Mouse (Mus musculus): ENCODE measurements around the gene Tbx10. TPM values are rescaled to one million over a fixed set of nuclear protein-coding genes. Genes with fewer than 3 reads are reported as not detected.

Tbx10 gene
- not detected for polyA plus RNA-seq (2014; fragmentation: Illumina TruSeq; extraction: RNeasy Lipid Tissue Mini Kit (QIAGEN cat#74804); ENCODE audit: low read depth, low replicate concordance)

DNA sequence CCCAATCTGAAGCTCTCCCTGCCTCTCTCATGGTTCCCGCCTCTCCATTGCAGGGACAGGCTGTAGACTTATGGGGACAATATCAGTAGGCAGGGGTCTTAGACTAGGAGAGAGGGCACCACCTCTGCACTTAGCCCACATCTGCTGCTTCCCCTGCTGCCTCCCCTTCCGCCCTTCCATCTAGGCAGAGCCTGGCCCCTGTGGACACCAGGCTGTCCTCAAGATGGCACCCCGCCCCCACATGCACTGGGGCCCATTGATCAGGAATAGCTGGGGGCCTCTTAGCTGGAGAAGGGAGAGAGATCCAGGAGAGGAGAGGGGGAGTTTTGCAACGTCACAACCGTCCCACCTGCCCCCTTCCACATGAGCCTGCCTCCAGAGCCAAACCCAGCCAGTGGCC is at the start of gene Tbx10:
Gene Tbx10 (plus strand): TSS at position 337 of the 400 bp plus-strand sequence.

DNA sequence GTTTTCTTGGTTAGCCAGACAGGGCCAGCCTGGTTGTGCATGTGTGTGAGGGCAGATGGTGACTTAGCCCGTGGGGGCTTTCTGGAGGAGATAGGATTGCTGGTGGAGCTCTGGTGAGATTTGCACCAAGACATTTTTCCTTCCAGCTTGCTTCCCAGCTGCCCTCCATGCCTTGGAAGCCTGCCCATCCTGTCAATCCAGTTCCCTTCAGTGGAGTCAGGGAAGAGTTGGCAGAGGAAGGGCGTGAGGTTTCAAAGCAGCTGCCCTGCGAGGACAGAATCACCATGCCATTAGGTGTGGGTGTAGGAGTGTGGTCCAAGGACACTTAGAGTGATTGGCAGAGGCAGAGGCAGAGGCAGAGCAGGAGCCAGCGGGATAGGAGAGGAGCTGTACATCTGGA is 34.1 kb upstream of the Tbx10 start, which contains the start of gene Aldh3b3:
Gene Aldh3b3 (plus strand): TSS at position 176 of the 400 bp plus-strand sequence.

DNA sequence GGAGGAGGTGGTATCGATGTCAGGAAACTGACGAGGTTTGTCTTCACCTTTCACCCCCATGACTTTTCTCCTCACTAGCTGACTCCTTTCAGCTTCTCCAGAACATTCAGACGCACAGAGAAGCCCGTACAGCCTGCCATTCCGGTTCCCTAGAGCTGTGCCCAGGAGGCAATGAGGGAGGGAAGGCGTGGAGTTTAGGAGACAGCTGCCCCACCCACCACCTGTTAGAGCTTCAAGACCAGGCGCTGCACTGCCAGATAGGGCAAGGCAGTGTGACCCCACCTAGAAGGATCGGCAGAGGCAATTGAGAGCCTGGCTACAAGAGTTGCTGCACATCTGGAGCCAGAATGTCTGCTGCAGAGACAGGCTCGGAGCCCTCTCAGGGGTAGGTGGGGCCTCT is 20.3 kb upstream of the Tbx10 start, which contains the start of gene Aldh3b2:
Gene Aldh3b2 (plus strand): TSS at position 100 of the 400 bp plus-strand sequence.

DNA sequence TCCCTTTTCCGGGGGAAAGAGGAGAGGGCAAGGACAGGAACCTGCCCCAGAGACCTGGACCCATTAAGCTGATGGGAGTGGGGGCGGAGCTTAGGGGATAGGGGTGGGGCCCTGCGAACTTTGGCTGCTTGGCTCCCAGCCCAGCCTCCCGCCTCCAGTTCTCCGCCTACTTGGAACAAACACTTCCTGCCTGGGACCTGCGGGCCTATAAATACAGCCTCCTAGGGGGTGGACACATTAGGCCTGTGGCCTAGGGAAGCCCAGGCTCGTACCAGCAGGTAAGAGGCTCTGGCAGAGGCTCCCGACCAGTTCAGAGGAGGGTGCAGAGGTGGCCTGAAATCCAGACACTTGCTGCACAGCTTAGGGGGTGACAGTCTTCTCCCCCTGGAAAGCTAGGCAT is 6.2 kb upstream of the Tbx10 start, which contains the start of gene Acy3:
Gene Acy3 (plus strand): TSS at position 237 of the 400 bp plus-strand sequence.

DNA sequence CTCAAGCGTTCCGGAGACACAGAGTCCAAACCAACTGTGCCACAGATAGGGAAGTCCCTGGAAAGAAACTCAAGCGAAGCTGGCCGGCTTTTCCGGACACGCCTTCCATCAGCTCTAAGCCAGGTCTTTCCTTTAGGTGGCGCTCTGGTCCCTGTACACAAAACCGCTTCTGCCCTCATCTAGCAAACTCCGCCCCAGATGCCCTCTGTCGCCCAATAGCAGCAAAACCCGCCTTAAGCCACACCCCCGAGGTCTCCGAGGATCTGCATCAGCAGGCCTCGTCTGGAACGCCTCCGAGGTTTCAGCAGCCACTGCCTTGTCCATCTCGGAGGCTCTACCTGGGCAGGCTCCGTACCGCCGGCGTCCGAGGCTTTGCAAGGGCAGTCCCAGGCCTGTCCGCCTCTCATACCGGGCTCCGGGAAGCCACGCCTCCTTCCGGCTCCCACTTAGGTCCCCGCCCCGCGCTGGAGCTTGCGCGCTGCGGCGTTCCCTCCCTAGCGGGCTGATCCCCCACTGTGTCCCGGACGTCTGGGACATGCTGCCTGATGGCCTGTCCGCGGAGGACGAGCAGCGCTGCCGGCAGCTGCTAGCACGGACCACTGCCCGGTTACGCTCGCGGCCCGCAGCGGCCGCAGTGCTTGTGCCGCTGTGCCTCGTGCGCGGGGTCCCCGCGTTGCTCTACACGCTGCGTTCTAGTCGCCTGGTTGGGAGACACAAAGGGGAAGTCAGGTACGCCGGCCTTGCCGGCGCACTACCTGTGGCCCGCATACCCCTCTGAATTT is 7.8 kb downstream of the Tbx10 start, which contains the start of the genes Nudt8 and Gm49405:
Gene Nudt8 (plus strand): TSS at position 462 of the 782 bp plus-strand sequence.
Gene Gm49405 (plus strand): TSS at position 508 of the 782 bp plus-strand sequence.

DNA sequence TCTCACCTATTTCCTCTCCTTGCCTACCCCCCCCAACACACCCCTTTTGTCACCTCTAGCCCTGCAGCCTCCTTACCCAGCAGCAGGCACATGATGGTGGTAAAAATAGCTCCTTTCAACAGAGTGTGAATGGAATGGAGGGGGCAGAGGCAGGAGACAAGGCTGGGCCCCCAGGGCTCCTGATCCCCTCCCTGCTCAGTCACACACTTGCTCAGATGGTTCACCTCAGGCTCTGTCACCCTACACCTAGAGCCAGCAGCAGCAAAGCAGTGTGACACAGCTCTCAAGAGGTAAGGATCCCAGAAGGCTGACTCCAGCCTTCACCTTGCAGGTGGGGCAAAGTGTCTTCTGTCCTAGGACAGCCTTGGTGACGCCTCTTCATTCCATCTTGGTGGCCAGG is 10.6 kb downstream of the Tbx10 start, which contains the start of gene Doc2g:
Gene Doc2g (plus strand): TSS at position 202 of the 400 bp plus-strand sequence.

DNA sequence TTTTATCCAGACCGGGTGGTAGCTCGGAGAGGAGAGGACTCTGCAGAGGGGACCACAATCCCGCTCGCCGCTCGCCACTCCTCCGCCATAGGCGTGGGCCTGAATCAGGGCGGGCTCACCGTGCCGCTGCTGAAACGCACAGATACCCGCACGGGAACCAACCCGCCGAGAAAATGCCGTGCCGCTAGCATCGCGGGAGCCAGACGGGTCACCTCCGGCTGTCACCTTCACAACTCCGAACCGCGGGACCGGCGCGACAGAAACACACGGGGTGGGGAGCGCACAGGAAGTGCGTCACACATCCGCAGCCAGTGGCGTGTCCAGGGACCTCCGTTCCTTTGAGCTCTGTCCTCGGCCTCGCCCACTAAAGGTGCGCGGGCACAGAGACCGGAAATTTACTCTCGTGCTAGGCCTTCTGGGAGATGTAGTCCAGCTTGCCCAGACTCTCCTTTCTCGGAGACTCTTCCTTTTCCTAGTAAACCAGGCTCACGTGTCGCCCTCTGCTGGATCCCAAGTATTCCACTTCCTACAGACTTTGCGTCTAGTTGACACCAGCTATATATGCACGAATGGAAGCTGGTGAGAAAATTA is 20.0 kb downstream of the Tbx10 start, which contains the start of gene Ndufv1:
Gene Ndufv1 (minus strand): TSS at position 375 of the 591 bp plus-strand sequence.

DNA sequence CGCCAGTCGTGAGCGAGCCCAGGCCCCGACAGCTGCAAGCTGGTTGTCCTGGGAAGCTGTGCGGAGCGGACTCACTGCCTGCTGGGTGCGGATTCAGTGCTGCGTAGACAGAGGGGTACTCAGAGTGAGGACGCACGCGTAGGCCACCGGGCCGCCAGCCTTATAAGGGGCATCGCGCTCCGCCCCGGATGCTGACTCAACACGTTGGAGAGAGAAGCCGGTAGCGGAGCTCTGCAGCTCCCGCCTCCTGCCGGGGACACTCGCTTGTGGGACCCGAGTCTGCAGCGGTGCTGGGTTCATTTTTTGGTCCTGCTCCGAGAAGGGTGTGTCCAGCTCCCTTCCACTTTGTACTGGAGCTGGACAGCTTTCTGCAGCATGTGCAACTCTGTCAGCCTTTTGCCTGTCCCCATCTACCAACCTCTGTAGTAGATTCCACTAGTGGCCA is 45.3 kb downstream of the Tbx10 start, which contains the start of gene Gstp1:
Gene Gstp1 (minus strand): TSS at position 198 of the 445 bp plus-strand sequence.

DNA sequence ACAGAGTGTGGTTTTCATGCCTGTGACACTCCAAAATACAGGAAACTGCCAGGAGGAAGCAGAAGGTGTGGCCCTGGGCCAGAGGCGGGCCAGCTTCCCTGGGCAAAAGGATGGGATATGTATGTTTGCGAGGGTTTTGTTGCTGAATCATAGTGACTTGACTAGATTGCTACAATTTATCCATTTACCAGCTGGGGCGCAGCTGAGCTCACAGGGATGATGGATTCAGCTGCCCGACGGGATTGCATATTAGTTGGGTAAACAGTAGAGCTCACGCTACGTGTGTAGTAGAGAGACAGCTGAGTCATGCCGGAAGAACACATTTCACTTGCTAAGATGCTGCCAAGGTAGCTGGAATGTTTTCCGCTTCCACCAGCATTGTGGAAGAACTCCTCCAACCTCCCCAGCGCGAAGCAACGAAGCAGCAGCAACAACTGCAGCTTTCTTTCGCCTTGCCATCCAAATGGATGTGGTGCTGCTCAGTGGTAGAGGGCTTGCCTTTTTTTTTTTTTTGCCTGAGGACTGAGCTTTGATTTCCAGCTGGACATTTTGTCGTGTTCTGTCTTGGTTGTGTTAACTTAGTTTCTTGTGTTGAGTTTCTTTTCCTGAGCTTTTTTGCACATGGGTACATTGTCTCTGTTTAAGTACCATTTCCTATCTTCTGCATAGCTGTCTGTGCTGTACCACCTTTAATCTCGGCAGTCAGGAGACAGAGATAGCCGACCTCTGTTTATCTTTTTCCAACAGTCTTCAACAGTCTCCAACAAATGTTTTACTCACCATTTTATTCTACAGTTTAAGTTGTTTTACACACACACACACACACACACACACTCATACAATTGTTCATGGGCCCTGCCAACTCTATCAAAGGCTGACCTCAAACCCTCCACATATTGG is 53.7 kb downstream of the Tbx10 start, which contains the start of gene Gstp2:
Gene Gstp2 (minus strand): TSS at position 58 of the 900 bp plus-strand sequence.

Other genes with a start within 250 kb of the Tbx10 start
- 45.6 TPM for gene Kmt5b, start 225.3 kb upstream of the Tbx10 start, polyA plus RNA-seq (2014; fragmentation: Illumina TruSeq; extraction: RNeasy Lipid Tissue Mini Kit (QIAGEN cat#74804); ENCODE audit: low read depth, low replicate concordance)
- gene Chka, start 141.0 kb upstream of the Tbx10 start, polyA plus RNA-seq (2014; fragmentation: Illumina TruSeq; extraction: RNeasy Lipid Tissue Mini Kit (QIAGEN cat#74804); ENCODE audit: low read depth, low replicate concordance): 173 TPM
- 0.71 TPM for gene Tcirg1, start 85.6 kb upstream of the Tbx10 start, polyA plus RNA-seq (2014; fragmentation: Illumina TruSeq; extraction: RNeasy Lipid Tissue Mini Kit (QIAGEN cat#74804); ENCODE audit: low read depth, low replicate concordance)
- 0.97 TPM for gene Ndufs8, start 80.0 kb upstream of the Tbx10 start, polyA plus RNA-seq (2014; fragmentation: Illumina TruSeq; extraction: RNeasy Lipid Tissue Mini Kit (QIAGEN cat#74804); ENCODE audit: low read depth, low replicate concordance)
- gene Aldh3b1, start 62.9 kb upstream of the Tbx10 start, polyA plus RNA-seq (2014; fragmentation: Illumina TruSeq; extraction: RNeasy Lipid Tissue Mini Kit (QIAGEN cat#74804); ENCODE audit: low read depth, low replicate concordance): 3.1 TPM
- 0.32 TPM for gene Unc93b1, start 57.6 kb upstream of the Tbx10 start, polyA plus RNA-seq (2014; fragmentation: Illumina TruSeq; extraction: RNeasy Lipid Tissue Mini Kit (QIAGEN cat#74804); ENCODE audit: low read depth, low replicate concordance)
- 0.28 TPM for gene Aldh3b3, start 34.1 kb upstream of the Tbx10 start, polyA plus RNA-seq (2014; fragmentation: Illumina TruSeq; extraction: RNeasy Lipid Tissue Mini Kit (QIAGEN cat#74804); ENCODE audit: low read depth, low replicate concordance)
- gene Aldh3b2, start 20.4 kb upstream of the Tbx10 start, polyA plus RNA-seq (2014; fragmentation: Illumina TruSeq; extraction: RNeasy Lipid Tissue Mini Kit (QIAGEN cat#74804); ENCODE audit: low read depth, low replicate concordance): 2.5 TPM
- gene Acy3, start 6.2 kb upstream of the Tbx10 start, polyA plus RNA-seq (2014; fragmentation: Illumina TruSeq; extraction: RNeasy Lipid Tissue Mini Kit (QIAGEN cat#74804); ENCODE audit: low read depth, low replicate concordance): 0.48 TPM
- gene Nudt8, start 7.8 kb downstream of the Tbx10 start, polyA plus RNA-seq (2014; fragmentation: Illumina TruSeq; extraction: RNeasy Lipid Tissue Mini Kit (QIAGEN cat#74804); ENCODE audit: low read depth, low replicate concordance): not detected
- not detected for gene Gm49405, start 7.9 kb downstream of the Tbx10 start, polyA plus RNA-seq (2014; fragmentation: Illumina TruSeq; extraction: RNeasy Lipid Tissue Mini Kit (QIAGEN cat#74804); ENCODE audit: low read depth, low replicate concordance)
- gene Doc2g, start 10.6 kb downstream of the Tbx10 start, polyA plus RNA-seq (2014; fragmentation: Illumina TruSeq; extraction: RNeasy Lipid Tissue Mini Kit (QIAGEN cat#74804); ENCODE audit: low read depth, low replicate concordance): not detected
- 5.9 TPM for gene Ndufv1, start 20.1 kb downstream of the Tbx10 start, polyA plus RNA-seq (2014; fragmentation: Illumina TruSeq; extraction: RNeasy Lipid Tissue Mini Kit (QIAGEN cat#74804); ENCODE audit: low read depth, low replicate concordance)
- 5.3 TPM for gene Gstp1, start 45.2 kb downstream of the Tbx10 start, polyA plus RNA-seq (2014; fragmentation: Illumina TruSeq; extraction: RNeasy Lipid Tissue Mini Kit (QIAGEN cat#74804); ENCODE audit: low read depth, low replicate concordance)
- gene Gstp2, start 53.3 kb downstream of the Tbx10 start, polyA plus RNA-seq (2014; fragmentation: Illumina TruSeq; extraction: RNeasy Lipid Tissue Mini Kit (QIAGEN cat#74804); ENCODE audit: low read depth, low replicate concordance): not detected
- not detected for gene Gstp3, start 66.8 kb downstream of the Tbx10 start, polyA plus RNA-seq (2014; fragmentation: Illumina TruSeq; extraction: RNeasy Lipid Tissue Mini Kit (QIAGEN cat#74804); ENCODE audit: low read depth, low replicate concordance)
- not detected for gene Cabp2, start 88.8 kb downstream of the Tbx10 start, polyA plus RNA-seq (2014; fragmentation: Illumina TruSeq; extraction: RNeasy Lipid Tissue Mini Kit (QIAGEN cat#74804); ENCODE audit: low read depth, low replicate concordance)
- gene Cdk2ap2, start 104.4 kb downstream of the Tbx10 start, polyA plus RNA-seq (2014; fragmentation: Illumina TruSeq; extraction: RNeasy Lipid Tissue Mini Kit (QIAGEN cat#74804); ENCODE audit: low read depth, low replicate concordance): 1.1 TPM
- 0.81 TPM for gene Pitpnm1, start 107.2 kb downstream of the Tbx10 start, polyA plus RNA-seq (2014; fragmentation: Illumina TruSeq; extraction: RNeasy Lipid Tissue Mini Kit (QIAGEN cat#74804); ENCODE audit: low read depth, low replicate concordance)
- 0.62 TPM for gene Aip, start 133.1 kb downstream of the Tbx10 start, polyA plus RNA-seq (2014; fragmentation: Illumina TruSeq; extraction: RNeasy Lipid Tissue Mini Kit (QIAGEN cat#74804); ENCODE audit: low read depth, low replicate concordance)
- not detected for gene Gpr152, start 147.0 kb downstream of the Tbx10 start, polyA plus RNA-seq (2014; fragmentation: Illumina TruSeq; extraction: RNeasy Lipid Tissue Mini Kit (QIAGEN cat#74804); ENCODE audit: low read depth, low replicate concordance)
- 0.14 TPM for gene Cabp4, start 151.3 kb downstream of the Tbx10 start, polyA plus RNA-seq (2014; fragmentation: Illumina TruSeq; extraction: RNeasy Lipid Tissue Mini Kit (QIAGEN cat#74804); ENCODE audit: low read depth, low replicate concordance)
- gene Coro1b, start 155.9 kb downstream of the Tbx10 start, polyA plus RNA-seq (2014; fragmentation: Illumina TruSeq; extraction: RNeasy Lipid Tissue Mini Kit (QIAGEN cat#74804); ENCODE audit: low read depth, low replicate concordance): 16.9 TPM
- gene Ptprcap, start 160.9 kb downstream of the Tbx10 start, polyA plus RNA-seq (2014; fragmentation: Illumina TruSeq; extraction: RNeasy Lipid Tissue Mini Kit (QIAGEN cat#74804); ENCODE audit: low read depth, low replicate concordance): 1.9 TPM
- gene Rps6kb2, start 170.6 kb downstream of the Tbx10 start, polyA plus RNA-seq (2014; fragmentation: Illumina TruSeq; extraction: RNeasy Lipid Tissue Mini Kit (QIAGEN cat#74804); ENCODE audit: low read depth, low replicate concordance): 0.71 TPM
- gene Carns1, start 182.7 kb downstream of the Tbx10 start, polyA plus RNA-seq (2014; fragmentation: Illumina TruSeq; extraction: RNeasy Lipid Tissue Mini Kit (QIAGEN cat#74804); ENCODE audit: low read depth, low replicate concordance): 0.43 TPM
- gene Tbc1d10c, start 198.5 kb downstream of the Tbx10 start, polyA plus RNA-seq (2014; fragmentation: Illumina TruSeq; extraction: RNeasy Lipid Tissue Mini Kit (QIAGEN cat#74804); ENCODE audit: low read depth, low replicate concordance): not detected
- gene Ppp1ca, start 199.3 kb downstream of the Tbx10 start, polyA plus RNA-seq (2014; fragmentation: Illumina TruSeq; extraction: RNeasy Lipid Tissue Mini Kit (QIAGEN cat#74804); ENCODE audit: low read depth, low replicate concordance): 15.9 TPM
- 1.2 TPM for gene Rad9a, start 208.9 kb downstream of the Tbx10 start, polyA plus RNA-seq (2014; fragmentation: Illumina TruSeq; extraction: RNeasy Lipid Tissue Mini Kit (QIAGEN cat#74804); ENCODE audit: low read depth, low replicate concordance)
- gene Clcf1, start 221.5 kb downstream of the Tbx10 start, polyA plus RNA-seq (2014; fragmentation: Illumina TruSeq; extraction: RNeasy Lipid Tissue Mini Kit (QIAGEN cat#74804); ENCODE audit: low read depth, low replicate concordance): 0.20 TPM
- not detected for gene AC109138.7, start 221.6 kb downstream of the Tbx10 start, polyA plus RNA-seq (2014; fragmentation: Illumina TruSeq; extraction: RNeasy Lipid Tissue Mini Kit (QIAGEN cat#74804); ENCODE audit: low read depth, low replicate concordance)
- gene Pold4, start 239.1 kb downstream of the Tbx10 start, polyA plus RNA-seq (2014; fragmentation: Illumina TruSeq; extraction: RNeasy Lipid Tissue Mini Kit (QIAGEN cat#74804); ENCODE audit: low read depth, low replicate concordance): not detected

Measured in testis, adult 10 weeks (tissue).